Mouse (Mus musculus) lung, postnatal 36 days (tissue): ENCODE measurements around the gene Gm21885.
A peak's percentile ranks its signal among the peaks of the same experiment; 100 is the strongest.

ENCODE experiments used
- DNase-seq: peaks from one replicate; pipeline ENCODE4 v3.0.0; 2022; ENCODE audit warnings: mixed read lengths

Gm21885 gene

DNA sequence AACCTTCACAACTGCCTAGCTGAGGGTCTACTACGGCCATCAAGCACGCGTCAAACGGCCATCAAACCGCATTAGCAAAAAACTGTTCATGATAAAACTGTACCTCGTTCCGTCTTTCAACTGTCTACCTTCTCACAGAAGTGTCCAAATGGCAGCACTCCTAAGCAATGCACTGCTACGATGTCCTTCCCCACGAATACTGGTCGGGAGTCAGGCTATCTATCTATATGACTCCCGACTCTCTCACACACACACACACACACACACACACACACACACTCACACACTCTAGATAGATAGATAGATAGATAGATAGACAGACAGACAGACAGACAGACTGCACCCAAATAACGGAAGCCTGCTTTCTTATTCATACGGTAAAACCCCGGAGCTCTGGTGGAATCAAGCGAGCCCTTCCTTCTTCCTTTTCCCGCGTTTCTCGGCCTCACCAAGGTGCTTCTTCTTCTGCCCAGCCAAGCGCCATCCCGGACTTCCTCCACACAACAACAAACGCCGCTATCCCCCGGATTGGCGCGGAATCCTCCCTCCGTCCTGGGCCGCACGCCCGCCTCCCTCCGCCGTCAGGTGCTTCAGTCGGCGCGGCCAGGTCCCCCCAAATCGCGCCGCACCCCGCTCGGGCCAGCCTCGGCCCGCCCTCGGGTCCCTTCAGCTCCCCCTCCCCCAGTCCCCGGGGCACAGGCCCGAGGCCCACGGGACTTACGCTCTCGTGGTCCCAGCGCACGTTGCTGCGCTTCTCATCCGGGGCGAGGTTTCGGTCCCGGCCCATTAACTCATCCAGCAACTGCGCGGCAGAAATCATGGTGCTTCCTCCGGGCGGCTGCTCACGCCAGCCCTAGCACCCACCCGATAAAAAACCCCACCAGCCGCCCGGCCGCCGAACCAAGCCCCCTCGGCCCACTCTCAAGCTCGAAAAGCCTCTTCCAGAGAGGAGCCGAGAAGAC, 39.6 kb downstream of the Gm21885 start:
- peak; percentile 54 for DNase-seq

DNA sequence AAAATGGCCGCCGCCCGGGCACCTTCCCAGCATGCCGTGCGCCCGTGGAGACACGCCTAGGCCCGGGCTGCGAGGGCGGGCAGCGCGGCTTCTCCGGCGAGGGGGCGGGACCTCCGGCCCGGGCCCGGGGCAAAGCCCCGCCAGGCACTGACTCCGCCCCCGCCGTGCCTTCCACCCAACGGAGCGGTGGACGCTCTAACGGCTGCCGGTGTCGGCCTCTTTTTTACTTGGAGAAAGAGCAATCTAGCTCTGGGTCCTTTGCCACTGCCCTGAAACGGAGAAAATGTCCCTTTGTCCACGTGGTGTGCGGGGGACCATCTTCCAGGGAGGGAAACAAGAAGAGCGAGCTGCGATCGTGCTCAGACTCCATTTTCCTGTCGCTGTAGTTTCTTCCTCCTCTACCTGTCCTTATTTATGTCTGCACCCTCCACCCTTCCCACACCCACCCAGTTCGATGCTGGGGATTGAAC, 40.3 kb downstream of the Gm21885 start, which contains the start of gene Luc7l3:
Gene Luc7l3, minus strand, starts transcription at position 58 of the 470 bp plus-strand sequence.
- DNase-seq = peak; percentile 95

DNA sequence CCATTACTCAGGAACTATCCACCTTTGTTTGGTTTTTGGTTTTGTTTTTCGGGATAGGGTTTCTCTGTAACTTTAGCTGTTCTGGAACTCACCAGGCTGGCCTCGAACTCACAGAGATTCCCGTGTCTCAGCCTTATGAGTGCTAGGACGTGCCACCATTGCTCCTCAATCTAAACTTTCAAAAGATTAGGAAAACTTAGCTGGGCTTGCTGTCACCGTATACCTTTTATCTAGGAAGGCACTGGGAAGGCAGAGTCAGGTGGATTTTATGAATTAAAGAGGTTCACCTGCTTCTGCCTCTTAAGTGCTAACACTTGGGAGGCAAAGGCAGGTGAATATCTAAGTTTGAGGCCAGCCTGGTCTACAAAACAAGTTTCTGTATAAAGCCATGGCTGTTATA, 41.0 kb downstream of the Gm21885 start:
- no peak for DNase-seq

- DNase-seq = no peak
Observed at GRCm38 (mm10) chr11:94323271-94323925, 41.7 kb downstream of the Gm21885 start.

GRCm38 (mm10) chr11:94324618-94325017, 42.9 kb downstream of the Gm21885 start:
- DNase-seq = no peak

DNA sequence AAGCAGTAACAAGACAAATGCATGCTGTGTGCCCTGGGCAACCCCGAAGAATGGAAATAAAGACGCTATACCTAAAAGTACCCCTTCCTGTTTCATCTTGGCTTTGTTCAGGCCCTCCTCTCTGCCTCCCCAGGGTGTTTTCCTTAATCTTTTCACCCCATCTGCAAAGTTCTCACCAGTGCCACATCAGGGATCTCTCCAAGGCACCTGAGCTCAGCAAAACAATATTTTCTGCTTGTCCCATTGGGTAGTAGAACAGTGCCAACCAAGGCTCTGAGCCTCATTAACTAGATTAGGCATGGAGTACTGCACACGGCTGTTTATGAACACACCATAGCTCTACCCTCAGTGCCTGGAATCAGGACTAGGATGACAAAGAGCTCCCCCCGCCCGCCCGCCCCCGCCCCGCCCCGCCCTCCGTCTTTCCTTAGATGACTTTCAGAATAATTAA, 45.3 kb downstream of the Gm21885 start:
- no peak for DNase-seq

- DNase-seq = peak; percentile 97
Observed at GRCm38 (mm10) chr11:94327693-94328643, 46.3 kb downstream of the Gm21885 start, which contains the start of gene Ankrd40. Gene Ankrd40 (plus strand): TSS chr11:94328001.

- DNase-seq = no peak
Observed at GRCm38 (mm10) chr11:94328644-94329025, 47.0 kb downstream of the Gm21885 start.

GRCm38 (mm10) chr11:94329270-94329891, 47.7 kb downstream of the Gm21885 start:
- DNase-seq = peak; percentile 86

- no peak for DNase-seq
Observed at GRCm38 (mm10) chr11:94330211-94330610, 48.5 kb downstream of the Gm21885 start.

DNA sequence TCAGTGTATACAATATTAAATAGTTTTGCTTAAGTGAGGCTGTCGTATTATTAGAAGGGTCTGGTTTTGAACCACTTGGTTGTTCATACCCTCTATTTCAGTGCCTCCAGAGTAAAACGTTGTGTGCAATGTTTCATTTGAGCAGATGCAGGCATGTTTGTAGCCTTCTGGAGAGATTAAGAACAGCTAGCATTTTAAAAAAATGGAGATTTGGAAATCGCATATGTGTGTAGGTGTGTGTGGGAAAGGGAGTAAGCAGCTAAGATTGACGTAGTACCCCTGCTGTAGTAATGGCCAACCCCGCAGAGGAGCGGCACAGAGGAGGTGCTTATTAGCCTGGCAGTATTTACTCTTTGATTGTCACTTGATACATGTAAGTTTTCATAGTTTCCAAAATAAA, 51.1 kb downstream of the Gm21885 start:
- DNase-seq = no peak

DNA sequence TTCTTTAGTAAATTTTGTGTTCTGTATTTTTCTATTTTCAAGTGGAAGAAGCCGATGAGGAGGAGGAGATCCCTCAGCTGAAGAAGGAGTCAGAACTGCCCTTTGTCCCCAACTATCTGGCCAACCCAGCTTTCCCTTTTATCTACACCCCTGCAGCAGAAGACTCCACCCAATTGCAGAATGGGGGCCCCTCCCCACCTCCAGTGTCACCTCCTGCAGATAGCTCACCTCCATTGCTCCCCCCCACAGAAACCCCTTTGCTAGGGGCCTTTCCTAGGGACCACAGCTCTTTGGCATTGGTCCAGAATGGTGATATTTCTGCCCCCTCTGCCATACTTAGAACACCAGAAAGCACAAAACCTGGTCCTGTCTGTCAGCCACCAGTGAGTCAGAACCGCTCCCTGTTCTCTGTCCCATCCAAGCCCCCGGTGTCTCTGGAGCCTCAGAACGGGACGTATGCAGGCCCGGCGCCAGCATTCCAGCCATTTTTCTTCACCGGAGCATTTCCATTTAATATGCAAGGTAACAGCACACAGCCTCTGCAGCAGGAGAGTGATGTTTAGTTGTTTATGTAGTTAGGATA, 52.8 kb downstream of the Gm21885 start:
- DNase-seq = no peak
